Mouse (Mus musculus) kidney, adult 2 months (tissue): ENCODE results near the gene Nsl1.

Source experiments
- CTCF ChIP-seq: fragments of 200-500 bp; conservative IDR thresholded peaks from 2 replicates; pipeline ENCODE4 v1.5.1; 2011; ENCODE audit warnings: low read depth, mild to moderate bottlenecking, control low read depth, low read length, moderate library complexity, mixed read lengths; ENCODE audit not compliant: insufficient read depth, insufficient read length
- POLR2A ChIP-seq: fragments of 200-500 bp; IDR thresholded peaks from one replicate; pipeline ENCODE4 v1.6.1; 2011; ENCODE audit warnings: low read depth, low read length, control low read depth

- TF ChIP-seq POLR2A (no peak), CTCF (no peak)
Measured at GRCm38 (mm10) chr1:191099772-191100291, 37.0 kb downstream of the Nsl1 start.
